Mouse (Mus musculus) testis, adult 2 months (tissue): Measurements from ENCODE around the gene Klra8. TPM values are rescaled to one million over a fixed set of nuclear protein-coding genes. Genes with fewer than 3 reads are reported as not detected.
"Not testable (repeated sequence)": the region's sequence is repeated elsewhere in the genome, so short reads cannot be mapped to it uniquely, and the experiment has no call there.

Experiments
- H3K27ac ChIP-seq: fragments of 200-500 bp; 2 replicates; pipeline ENCODE4 v1.5.1; 2012; ENCODE audit warnings: low read depth, low read length; ENCODE audit not compliant: control insufficient read depth, insufficient read depth
- H3K27me3 ChIP-seq: fragments of 200-500 bp; 2 replicates; pipeline ENCODE4 v1.6.1; 2012; ENCODE audit warnings: mild to moderate bottlenecking, low read length, moderate library complexity; ENCODE audit not compliant: control insufficient read depth, insufficient read depth
- H3K36me3 ChIP-seq: fragments of 200-500 bp; 2 replicates; pipeline ENCODE4 v1.6.1; 2012; ENCODE audit warnings: mild to moderate bottlenecking, low read length; ENCODE audit not compliant: control insufficient read depth, insufficient read depth
- H3K4me1 ChIP-seq: fragments of 200-500 bp; 2 replicates; pipeline ENCODE4 v1.6.1; 2012; ENCODE audit warnings: low read length; ENCODE audit not compliant: control insufficient read depth, insufficient read depth
- H3K4me3 ChIP-seq: fragments of 200-500 bp; 2 replicates; pipeline ENCODE4 v1.5.1; 2012; ENCODE audit warnings: low read depth, mild to moderate bottlenecking, low read length, moderate library complexity, mixed read lengths; ENCODE audit not compliant: control insufficient read depth
- CTCF ChIP-seq: fragments of 200-500 bp; IDR thresholded peaks from 2 replicates; pipeline ENCODE4 v1.5.1; 2012; ENCODE audit warnings: low read depth, mild to moderate bottlenecking, inconsistent platforms, low read length, moderate library complexity; ENCODE audit not compliant: control insufficient read depth, insufficient read depth, insufficient replicate concordance
- POLR2A ChIP-seq: fragments of 200-500 bp; IDR thresholded peaks from 2 replicates; pipeline ENCODE4 v1.6.1; 2012; ENCODE audit warnings: low read depth, mild to moderate bottlenecking, inconsistent platforms, low read length, moderate library complexity; ENCODE audit not compliant: control insufficient read depth
- polyA plus RNA-seq: library from polyadenylated mRNA; depleted of rRNA; stranded (reverse); fragments of >200 nt; gene quantifications from 2 replicates; pipeline ENCODE4 v1.2.3, GENCODE M21; 2012; rRNA removed

Gene Klra8
- polyA plus RNA-seq, result 0.09 TPM in 1 of 2 replicates, not detected in the other

DNA sequence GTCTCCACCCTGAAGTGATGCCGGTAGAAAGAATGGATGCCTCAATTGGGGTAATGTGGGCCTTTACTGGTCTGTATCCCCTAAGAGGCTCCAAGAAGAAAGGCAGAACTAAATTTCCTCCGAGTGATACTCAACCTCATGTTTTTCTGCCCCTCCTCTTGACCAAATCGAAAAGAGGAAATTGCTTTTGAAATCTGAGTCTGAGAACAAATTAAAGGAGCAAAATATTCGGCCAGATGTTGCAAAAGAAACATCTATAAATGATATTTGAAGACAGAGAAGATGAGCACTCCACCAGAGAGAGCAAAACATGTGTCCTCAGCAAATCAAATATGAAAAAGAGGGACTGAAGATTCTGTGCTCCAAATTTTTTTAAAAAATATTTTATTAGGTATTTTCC lies at the start of gene Klra8:
Klra8 (minus strand) TSS at position 101 of the 400 bp plus-strand sequence.
- not testable (repeated sequence) for H3K4me3 ChIP-seq, H3K36me3 ChIP-seq, H3K27me3 ChIP-seq, H3K4me1 ChIP-seq, H3K27ac ChIP-seq

GRCm38 (mm10) chr6:130110485-130110884 lies 19.2 kb downstream of the Klra8 start:
- H3K4me1 ChIP-seq, result no peaks in the 10 kb centered on the region
- TF ChIP-seq CTCF (no peak), POLR2A (no peak)
- no peak overlapping the region for H3K27ac ChIP-seq
- no peaks in the 10 kb centered on the region for H3K27me3 ChIP-seq
- H3K4me3 ChIP-seq, result no peak overlapping the region
- H3K36me3 ChIP-seq, result no peaks in the 10 kb centered on the region

- not testable (repeated sequence) for H3K36me3 ChIP-seq, H3K27me3 ChIP-seq, H3K4me3 ChIP-seq, H3K4me1 ChIP-seq, H3K27ac ChIP-seq
Observed at GRCm38 (mm10) chr6:130102743-130103142, 27.0 kb downstream of the Klra8 start.

GRCm38 (mm10) chr6:130092336-130092948 lies 37.3 kb downstream of the Klra8 start:
- H3K4me3 ChIP-seq, result no peak overlapping the region
- no peak overlapping the region for H3K27ac ChIP-seq
- no peaks in the 10 kb centered on the region for H3K27me3 ChIP-seq

DNA sequence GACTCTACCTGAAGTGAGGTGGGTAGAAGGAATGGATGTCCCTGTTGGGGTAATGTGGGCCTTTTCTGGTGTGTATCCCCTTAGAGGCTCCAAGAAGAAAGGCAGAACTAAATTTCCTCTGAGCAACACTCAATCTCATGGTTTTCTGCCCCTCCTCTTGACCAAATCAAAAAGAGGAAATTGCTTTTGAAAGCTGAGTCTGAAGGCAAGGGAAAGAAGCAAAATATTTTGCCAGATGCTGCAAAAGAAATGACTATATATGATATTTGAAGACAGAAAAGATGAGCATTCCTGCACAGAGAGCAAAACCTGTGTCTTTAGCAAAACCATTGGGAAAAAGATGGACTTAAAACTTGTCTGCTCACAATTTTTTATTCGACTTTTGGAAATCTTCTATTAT lies 62.5 kb downstream of the Klra8 start, which contains the start of gene Klra4:
Klra4 (minus strand) TSS at position 101 of the 400 bp plus-strand sequence.
- H3K36me3 ChIP-seq, result not testable (repeated sequence)

More at GRCm38 (mm10) chr6:130092336-130092948, 37.3 kb downstream of the Klra8 start:
- TF ChIP-seq POLR2A (no peak), CTCF (no peak)
- no peaks in the 10 kb centered on the region for H3K4me1 ChIP-seq
- no peaks in the 10 kb centered on the region for H3K36me3 ChIP-seq

More for the DNA sequence above, 62.5 kb downstream of the Klra8 start, which contains the start of gene Klra4:
- H3K27ac ChIP-seq, H3K27me3 ChIP-seq, H3K4me3 ChIP-seq, H3K4me1 ChIP-seq: not testable (repeated sequence)

Other genes starting within 250 kb of the Klra8 start
- gene Klra5, start 212.2 kb downstream of the Klra8 start, polyA plus RNA-seq, result not detected in 2 replicates
- gene Klra6, start 102.9 kb downstream of the Klra8 start, polyA plus RNA-seq, result not detected in 2 replicates
- gene Klra4, start 62.6 kb downstream of the Klra8 start, polyA plus RNA-seq, result not detected in 2 replicates
- gene Klra9, start 63.2 kb upstream of the Klra8 start, polyA plus RNA-seq, result not detected in 2 replicates
- gene Klra7, start 103.4 kb upstream of the Klra8 start, polyA plus RNA-seq, result not detected in 2 replicates
- gene Klra10, start 152.0 kb upstream of the Klra8 start, polyA plus RNA-seq, result not detected in 2 replicates
- not detected in 2 replicates for gene Klra3, start 207.7 kb upstream of the Klra8 start, polyA plus RNA-seq